Mouse (Mus musculus): ENCODE data around the gene Svep1.

DNA sequence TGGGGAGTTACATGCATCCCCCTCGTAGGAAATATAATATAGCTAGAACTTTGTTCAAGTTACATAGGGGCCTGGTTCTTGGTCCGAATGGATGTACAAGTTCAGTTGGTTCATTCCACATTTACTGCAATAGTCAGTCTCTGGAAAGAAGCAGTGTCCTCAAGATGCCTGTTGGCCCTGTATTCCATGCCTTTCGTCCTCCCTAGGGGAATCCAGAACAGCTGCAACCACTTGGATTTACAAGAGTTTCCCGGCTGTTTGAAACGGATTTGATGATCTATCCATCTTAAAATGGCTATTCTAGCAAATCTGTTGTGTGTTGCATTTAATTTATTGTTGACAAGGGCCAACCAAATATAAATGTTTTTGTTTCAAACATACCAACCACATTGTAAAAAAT is 36.2 kb downstream of the Svep1 start:
- TF ChIP-seq CTCF (IDR thresholded peaks at IDR 0.05; ENCODE audit: extremely low read depth, insufficient read length, insufficient replicate concordance, low read depth, low read length) (no peak), POLR2A (IDR thresholded peaks at IDR 0.05; ENCODE audit: low read depth, low read length) (no peak)
